Mouse (Mus musculus): ENCODE data around the gene Cstf1. TPM values are rescaled to one million over a fixed set of nuclear protein-coding genes. Genes with fewer than 3 reads are reported as not detected.

Cstf1 gene
- polyA plus RNA-seq, 1 experiment from 2014 or later = 48.5 TPM

- no peak for DNase-seq (ENCODE audit: low spot score)
These were observed 43.4 kb downstream of the Cstf1 start for GRCm38 (mm10) chr2:172413894-172414293.

- DNase-seq (ENCODE audit: low spot score) = no peak
These were observed 45.7 kb downstream of the Cstf1 start for GRCm38 (mm10) chr2:172416218-172416617.

GRCm38 (mm10) chr2:172416876-172417275 lies 46.4 kb downstream of the Cstf1 start:
- DNase-seq (ENCODE audit: low spot score) = no peak

GRCm38 (mm10) chr2:172418208-172418607 lies 47.7 kb downstream of the Cstf1 start:
- no peak for DNase-seq (ENCODE audit: low spot score)

GRCm38 (mm10) chr2:172430609-172431008 lies 60.1 kb downstream of the Cstf1 start:
- DNase-seq (ENCODE audit: low spot score) = no peak

Other genes with a start within 250 kb of the Cstf1 start
- gene Mc3r, start 122.2 kb upstream of the Cstf1 start, polyA plus RNA-seq (2015; fragmentation: Nextera tagmentation; extraction: Ambion mirVana) = not detected in 2 replicates
- 4.9 and 5.1 TPM in 2 replicates for gene Fam210b, start 25.1 kb upstream of the Cstf1 start, polyA plus RNA-seq (2015; fragmentation: Nextera tagmentation; extraction: Ambion mirVana)
- 107 and 108 TPM in 2 replicates for gene Aurka, start 146 bp upstream of the Cstf1 start, polyA plus RNA-seq (2015; fragmentation: Nextera tagmentation; extraction: Ambion mirVana)
- gene Cass4, start 23.1 kb downstream of the Cstf1 start, polyA plus RNA-seq (2015; fragmentation: Nextera tagmentation; extraction: Ambion mirVana) = 2.3 and 2.4 TPM in 2 replicates
- gene Rtf2, start 69.9 kb downstream of the Cstf1 start, polyA plus RNA-seq (2015; fragmentation: Nextera tagmentation; extraction: Ambion mirVana) = 132 and 144 TPM in 2 replicates
- gene Gcnt7, start 87.9 kb downstream of the Cstf1 start, polyA plus RNA-seq (2015; fragmentation: Nextera tagmentation; extraction: Ambion mirVana) = 0.84 and 2.0 TPM in 2 replicates
- gene Fam209, start 101.8 kb downstream of the Cstf1 start, polyA plus RNA-seq (2015; fragmentation: Nextera tagmentation; extraction: Ambion mirVana) = 0.90 and 1.0 TPM in 2 replicates
- gene Tfap2c, start 178.9 kb downstream of the Cstf1 start, polyA plus RNA-seq (2015; fragmentation: Nextera tagmentation; extraction: Ambion mirVana) = 0.93 and 0.98 TPM in 2 replicates

Measured in thymus, postnatal 0 days (tissue).